Comparison of ENCODE assay signal across 16 mouse cellular contexts in the genomic region with DNA sequence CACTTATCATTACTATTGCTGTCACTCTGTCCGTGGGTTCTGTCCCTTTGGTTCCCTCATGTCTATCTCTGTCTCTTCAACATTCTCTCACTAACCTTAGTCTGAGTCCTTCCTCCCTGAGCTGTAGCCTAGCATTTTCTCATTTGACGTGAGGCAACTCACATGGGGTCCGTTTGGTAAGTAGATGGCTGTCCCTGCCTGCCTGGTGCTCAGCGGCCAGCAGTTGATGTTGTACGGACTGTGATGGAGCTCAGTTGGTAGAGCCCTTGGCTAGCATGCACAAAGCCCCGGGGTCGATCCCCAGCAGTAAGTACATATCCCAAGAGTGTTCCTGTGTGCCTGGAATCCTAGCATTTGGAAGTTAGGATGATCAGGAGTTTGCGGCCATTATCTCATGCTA.
"Had no signal": no experiment of that assay in that cellular context is flagged by ENCODE, and none has a peak within 500 bp of the region (broad histone marks: within the 10 kb centered on the region; RNA-seq: fewer than 3 reads in every experiment).

No protein-coding gene starts in this region.

- DNase-seq: embryo, embryonic 11 days; forebrain, postnatal 0 days; gastrocnemius, postnatal 10 days; gastrocnemius, postnatal 14 days; gastrocnemius, postnatal 36 days had no signal

- H3K4me3 ChIP-seq: embryonic facial prominence, embryonic 10.5 days; embryonic facial prominence, embryonic 12.5 days; embryonic facial prominence, embryonic 13.5 days; embryonic facial prominence, embryonic 15.5 days; erythroblast, embryonic 14.5 days; forebrain, embryonic 10.5 days; forebrain, embryonic 12.5 days; forebrain, embryonic 13.5 days; forebrain, embryonic 15.5 days; gastrocnemius, adult 2 months; heart, adult 2 months had no signal

- H3K27ac ChIP-seq: embryonic facial prominence, embryonic 10.5 days; embryonic facial prominence, embryonic 12.5 days; embryonic facial prominence, embryonic 13.5 days; embryonic facial prominence, embryonic 15.5 days; forebrain, embryonic 10.5 days; forebrain, embryonic 12.5 days; forebrain, embryonic 13.5 days; forebrain, embryonic 15.5 days; gastrocnemius, adult 2 months; heart, adult 2 months had no signal
